Mouse (Mus musculus): ENCODE data around the gene Dchs1.
"Not testable (repeated sequence)": the region's sequence is repeated elsewhere in the genome, so short reads cannot be mapped to it uniquely, and the experiment has no call there.

Dchs1 gene

DNA sequence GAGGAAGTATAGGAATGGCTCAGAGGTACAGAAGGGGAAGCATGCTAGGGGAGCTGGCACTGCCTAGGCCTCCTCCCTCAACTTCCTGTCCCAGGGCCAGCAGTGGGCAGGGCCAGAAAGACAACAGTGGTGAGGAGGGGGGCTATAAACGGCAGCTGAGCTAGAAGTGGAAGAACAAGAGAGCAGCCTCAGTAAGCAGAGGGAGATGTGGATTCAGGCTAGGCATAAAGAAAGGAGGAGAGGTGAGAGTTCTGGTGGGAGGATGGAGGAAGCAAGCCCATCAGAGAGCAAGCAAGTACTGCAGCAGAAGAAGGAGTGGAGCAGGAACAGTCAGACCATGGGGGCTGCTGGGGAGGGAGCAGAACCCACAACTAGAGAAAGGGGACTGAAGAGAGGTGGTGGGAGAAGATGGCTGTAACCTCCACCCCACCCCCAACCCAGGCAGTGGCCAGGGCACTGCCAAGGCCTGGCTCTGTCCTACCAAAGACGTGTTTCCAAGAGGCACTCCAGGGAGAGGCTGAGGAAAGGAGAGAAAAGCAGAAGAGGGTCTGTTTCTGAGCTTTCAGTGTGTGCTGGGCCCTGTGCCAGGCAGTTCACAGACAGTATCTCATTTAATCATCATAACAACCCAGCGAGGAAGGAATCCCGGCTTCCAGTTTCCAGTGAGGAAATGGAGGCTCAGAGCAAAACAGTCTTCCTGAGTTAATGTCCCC is 8.7 kb downstream of the Dchs1 start:
- peak; percentile 48 for DNase-seq

DNA sequence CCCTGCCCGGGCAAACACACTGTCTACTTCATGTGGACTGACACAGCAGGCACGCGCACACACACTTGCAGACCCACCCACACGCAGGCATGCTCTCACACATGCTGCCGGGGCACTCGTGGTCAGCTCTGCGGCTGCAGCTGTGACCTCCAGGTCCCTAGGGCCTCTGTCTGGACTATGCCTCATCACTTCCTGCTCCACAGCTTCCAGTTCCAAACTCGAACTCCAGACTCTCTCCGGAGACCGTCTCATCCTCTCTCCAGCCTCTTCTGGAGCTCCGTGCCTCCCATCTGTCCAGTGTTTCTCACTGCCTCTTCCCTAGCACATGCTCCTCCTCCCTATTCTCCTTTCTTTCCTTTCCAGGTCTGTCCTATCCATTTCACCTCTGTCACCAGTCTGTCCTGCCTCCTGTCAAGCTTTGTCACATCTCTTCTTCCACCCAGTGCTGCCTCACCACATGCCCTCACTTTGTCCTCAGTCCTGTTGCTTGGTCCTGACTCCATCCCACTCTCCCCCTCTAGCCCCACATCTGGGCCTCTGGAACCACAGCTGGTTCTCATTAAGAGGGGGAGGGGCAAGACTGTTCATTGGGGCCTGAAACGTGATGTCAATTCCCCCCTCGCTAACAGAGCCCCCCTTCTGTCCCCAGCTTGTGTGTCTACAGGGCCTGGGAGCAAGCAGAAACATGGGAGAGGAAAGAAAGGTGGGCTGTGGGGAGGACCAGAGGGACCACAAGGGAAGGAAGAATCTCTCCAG is 9.5 kb downstream of the Dchs1 start:
- DNase-seq, result peak; percentile 30

DNA sequence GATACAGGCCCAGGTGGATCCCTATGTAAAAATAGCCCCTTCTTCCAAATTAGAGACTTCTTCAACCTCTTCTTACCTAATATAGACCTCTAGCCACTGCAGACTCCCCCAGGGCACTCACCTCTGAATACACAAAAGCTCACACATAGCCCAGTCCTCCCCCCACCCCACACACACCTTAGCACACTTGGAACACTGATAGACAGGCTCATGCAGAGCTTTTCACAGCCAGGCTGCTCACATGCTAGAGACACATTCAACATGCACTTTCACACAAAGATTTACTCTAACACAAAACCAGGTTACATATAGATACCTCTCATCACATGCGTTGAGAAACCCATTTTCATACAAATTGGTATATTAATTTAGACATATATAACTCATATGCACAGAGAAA is 10.1 kb downstream of the Dchs1 start:
- DNase-seq, result no peak

DNA sequence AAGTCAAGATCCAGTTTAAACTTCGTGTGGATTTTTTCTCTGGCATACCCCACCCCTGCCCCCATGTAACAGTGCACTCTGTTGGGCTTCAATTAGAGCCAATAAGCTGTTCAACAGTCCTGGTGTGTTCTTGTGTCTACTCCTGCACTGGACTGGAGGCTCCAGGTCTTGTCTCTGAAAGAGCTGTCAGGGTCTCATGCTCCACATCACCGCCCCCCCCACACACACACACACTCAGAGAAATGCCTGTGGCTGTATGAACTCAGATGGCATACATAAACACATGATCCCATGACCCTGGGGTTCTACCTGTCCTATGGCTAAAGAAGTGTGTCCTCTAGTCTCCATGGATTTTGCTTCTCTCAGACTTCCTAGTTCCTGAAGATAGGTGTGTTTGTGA is 11.4 kb downstream of the Dchs1 start:
- DNase-seq, result no peak

DNA sequence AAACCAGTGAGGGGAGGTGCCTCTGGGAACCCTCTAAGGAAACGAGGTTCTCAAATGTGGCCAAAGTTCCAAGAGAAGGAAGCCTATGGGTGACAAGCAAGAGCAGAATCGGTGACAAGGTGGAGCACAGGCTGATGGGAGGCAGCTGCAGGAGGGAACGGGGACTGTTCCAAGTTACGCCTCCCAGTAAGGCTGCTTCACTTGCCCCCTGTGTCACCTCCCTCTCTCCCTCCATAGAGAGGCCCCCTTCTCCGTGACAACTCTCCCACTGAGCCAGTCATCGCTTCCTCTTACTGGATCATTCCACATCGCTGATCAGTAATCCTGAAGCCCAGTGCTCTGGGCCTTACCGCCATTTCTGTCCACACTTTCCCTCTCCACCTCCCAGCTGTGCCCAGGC is 12.8 kb downstream of the Dchs1 start:
- no peak for DNase-seq

DNA sequence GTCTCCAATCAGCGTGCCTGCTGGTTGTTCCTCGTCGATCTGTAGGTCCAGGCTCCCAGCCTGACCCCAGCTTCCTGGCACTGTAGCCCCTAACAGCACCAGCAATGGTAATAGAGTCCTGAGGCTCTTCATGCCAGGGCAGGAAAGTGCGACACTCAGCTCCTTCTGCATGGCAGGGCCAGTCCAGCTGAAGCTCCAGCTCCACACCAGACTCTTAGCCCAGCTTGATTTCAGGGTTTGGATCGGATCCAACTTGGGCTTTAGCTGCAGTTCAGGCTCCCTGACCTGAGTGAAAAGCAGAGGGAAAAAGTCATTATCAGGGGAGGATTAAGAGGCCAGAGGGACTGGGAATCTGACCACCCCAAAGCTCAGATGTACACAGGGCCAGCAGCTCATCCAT is 14.4 kb downstream of the Dchs1 start:
- no peak for DNase-seq

DNA sequence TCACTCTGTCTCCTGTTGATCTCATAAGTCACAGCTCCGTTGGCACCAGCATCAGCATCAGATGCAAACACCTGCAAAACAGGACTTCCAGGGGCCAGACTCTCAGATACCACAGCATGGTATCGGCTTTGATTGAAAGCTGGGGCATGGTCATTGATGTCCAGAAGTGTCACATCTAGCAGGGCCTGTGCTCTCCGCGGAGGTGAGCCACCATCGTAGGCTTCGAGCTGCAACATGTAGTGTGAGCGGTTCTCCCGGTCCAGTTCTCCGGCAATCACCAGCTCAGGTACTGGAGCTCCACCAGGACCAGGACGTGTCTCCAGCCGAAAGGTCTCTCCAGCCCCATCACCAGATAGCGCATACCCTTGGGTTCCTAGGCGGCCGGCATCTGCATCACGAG is 15.1 kb downstream of the Dchs1 start:
- no peak for DNase-seq

DNA sequence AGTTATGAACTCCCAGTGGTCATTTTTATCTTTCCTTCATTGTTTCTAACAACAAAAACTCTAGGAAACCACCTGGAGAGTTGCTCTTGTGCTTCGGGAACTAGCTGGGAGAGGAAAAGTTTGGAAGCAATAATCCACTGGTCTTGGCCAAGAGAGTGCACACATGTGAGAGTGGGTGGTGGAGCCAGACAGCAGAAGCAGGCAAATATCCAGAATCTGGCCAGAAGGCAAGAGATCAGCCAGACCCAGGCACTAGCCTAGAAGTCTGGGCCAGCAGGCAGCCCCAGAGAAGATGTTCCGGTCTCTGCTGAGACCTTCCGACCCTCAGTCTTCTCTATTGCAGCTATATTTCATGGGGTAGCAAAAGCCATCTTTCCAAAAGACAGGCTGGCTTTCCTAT is 17.5 kb downstream of the Dchs1 start:
- DNase-seq, result no peak

DNA sequence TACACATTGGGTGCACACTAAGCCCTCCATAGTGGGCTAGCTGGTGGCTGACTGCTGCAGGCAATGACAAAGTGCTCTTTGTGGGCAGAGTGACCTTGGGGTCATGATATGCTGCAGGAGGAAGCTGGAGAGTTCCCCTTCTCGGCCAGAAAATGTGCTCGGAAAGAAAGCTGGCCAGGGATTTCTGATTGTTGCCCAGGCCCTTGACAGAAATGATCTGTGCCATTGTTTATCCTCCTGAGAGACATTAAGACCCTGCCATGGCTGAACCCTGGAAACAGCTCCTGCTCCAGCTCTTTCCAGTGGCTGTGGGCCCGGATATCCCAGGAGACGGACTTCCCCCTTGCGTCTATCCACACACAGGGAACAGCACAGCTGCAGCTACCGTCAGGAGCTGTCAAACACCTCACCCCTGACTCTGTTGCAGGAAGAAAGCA is 19.7 kb downstream of the Dchs1 start:
- DNase-seq, result no peak

DNA sequence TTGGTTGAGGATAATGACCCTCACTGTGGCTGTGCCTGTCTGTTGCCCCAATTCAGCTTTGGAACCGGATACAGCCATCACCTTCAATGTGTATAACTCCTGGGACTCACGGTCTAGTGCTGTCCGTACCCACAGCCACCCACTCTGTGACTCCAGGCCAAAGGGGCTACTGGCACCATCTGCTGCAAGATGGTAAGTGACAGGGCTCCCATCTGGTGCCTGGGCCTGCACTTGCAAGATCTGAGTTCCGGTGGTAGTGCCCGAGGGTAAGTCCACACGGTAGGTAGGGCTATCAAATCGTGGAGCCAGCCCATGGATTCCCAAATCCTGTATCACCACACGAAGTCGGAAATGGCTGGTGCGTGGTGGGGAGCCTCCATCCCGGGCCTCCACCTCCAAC is 23.1 kb downstream of the Dchs1 start:
- no peak for DNase-seq

DNA sequence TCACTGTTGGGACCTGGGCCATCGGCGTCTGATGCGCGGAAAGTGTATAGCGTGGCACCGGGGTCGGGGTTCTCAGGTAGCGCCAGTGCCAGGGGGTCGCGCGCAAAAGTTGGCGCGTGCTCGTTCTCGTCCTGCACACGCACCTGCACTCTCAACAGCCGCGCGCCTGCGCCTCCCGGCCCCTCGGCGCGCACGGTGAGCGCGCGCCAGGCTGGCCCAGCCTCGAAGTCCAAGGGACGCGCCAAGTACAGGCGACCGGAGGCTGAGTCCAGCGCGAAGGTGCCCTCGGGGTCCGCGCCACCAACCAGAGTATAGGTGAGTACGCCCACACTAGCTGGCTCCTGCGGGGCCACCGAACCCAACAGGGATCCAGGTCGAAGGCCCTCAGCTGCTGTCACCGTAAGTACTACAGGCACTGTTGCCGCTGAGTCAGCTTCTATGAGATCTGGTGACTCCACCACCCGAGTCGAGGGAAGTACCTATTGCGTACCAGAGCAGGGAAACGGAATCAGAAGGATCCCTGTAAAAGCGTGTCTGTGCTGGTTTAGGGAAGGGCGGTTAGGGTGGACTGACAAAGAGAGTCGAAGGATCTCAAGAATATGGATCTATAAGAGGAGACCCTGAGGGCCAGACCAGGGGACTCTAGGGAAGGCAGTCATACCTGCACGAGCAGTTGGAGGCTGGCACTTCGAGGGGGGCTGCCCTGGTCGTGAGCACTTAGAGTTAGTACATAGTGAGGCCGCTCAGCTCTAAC is 24.8 kb downstream of the Dchs1 start:
- no peak for DNase-seq

DNA sequence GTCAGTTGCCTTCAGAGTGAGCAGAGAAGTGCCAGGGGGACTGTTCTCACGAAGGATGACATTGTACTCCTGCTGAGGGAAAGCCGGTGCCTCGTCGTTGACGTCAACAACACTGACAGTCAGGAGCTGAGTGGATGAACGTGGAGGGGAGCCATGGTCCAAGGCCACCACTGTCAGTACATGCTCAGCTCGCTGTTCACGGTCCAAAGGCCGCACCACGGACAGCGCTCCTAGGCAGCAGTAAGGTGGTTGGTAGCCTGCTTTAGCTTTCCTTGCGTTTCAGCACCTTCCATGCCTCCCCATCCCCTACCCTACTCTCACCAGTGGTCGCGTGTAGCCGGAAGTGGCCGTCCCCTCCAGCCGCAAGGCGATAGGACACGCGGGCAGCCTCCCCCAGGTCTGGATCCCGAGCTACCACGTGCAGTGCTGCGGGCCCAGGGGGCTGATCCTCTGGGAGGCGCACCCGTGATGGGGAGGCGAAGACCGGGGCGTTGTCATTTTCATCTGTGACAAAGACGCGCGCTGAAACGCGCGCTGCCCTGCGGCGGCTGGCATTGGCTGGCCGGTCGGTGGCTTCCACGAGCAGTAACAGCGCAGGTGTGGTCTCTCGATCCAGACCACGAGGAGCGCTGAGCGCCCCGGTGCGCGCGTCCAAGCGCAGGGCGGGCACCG is 25.5 kb downstream of the Dchs1 start:
- DNase-seq, result no peak

DNA sequence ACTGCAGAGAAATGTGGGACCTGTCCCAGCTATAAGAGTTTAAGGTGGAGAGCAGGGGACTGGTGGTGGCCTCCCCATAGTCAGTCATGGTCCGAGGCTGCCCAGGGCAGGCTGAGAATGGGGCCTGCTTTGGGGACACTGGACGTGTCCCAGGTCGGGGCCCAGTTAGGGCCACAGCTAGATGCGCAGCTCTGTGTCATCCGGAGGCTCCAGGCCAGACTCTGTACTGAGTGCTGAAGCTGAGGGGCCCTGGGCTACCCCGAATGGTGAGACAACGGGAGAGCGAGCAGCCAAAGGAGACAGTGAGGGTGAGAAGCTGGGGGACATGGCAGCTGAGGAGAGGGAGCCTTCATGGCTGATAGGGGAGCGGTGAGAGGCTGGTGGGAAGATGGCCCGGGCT is 34.2 kb downstream of the Dchs1 start:
- DNase-seq, result no peak

DNA sequence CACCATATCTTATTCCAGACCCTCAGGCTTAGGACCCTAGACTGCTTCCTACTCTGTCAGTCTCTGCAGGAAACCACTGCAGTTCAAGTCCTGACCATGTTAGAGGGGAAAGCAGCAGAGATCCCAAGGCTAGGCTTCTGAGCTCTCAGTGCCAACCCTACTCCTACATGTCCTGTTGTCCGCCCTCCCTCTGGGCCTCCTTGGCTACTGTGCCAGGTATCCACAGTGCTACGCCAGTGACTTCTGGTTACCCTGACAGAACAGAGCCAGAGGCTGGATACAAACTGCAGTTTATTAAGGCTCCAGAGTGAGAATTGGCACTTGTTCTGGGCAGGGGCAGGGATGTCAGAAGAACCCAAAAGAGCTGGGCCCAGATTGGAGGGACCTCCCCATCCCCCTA is 34.7 kb downstream of the Dchs1 start:
- no peak for DNase-seq

DNA sequence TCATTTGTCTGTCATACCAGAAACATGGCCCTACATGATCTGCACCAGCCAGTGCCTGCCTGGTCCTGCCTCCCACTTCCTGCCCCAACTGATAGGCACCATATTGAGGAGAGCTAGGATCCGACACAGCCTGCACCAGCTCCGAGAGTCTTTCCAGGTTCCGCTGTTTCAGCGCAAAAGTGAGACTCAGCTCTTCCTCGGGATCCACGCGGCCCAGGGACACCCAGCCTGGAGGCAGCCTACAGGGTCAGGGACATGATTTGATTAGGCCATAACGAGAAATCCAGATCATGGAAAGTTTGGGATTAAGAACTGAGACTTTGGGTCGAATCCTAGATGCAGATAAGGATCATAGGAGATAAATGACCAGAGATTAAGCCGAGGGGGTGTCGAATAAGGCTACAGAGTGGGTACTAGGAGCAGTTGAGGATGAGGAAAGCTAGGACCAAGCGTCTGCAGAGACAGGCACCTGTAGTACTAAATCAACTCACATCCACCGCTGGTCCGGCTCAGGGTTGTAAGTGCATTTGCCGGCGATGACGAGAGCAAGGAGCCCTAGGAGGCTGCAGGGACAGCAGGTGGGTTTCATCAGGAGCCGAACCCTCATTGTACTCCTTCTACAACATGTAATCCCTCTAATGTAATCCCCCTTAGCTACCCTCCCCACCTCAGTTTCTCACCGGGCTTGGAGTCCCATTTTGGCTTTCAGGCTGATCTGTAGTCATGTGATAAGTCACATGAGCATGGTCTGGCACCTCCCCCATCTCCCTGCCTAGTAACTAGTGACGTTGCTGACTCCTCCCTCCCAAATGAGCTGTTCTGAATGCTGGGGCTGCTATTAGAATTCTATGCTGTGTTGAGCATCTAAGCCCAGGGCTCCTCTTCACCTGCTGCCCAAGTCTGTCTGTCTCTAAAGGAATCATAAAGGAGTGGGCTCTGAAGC is 35.7 kb downstream of the Dchs1 start, which contains the start of gene Tpp1:
Gene Tpp1, minus strand, starts transcription at position 745 of the 943 bp plus-strand sequence.
- DNase-seq, result peak; percentile 88

DNA sequence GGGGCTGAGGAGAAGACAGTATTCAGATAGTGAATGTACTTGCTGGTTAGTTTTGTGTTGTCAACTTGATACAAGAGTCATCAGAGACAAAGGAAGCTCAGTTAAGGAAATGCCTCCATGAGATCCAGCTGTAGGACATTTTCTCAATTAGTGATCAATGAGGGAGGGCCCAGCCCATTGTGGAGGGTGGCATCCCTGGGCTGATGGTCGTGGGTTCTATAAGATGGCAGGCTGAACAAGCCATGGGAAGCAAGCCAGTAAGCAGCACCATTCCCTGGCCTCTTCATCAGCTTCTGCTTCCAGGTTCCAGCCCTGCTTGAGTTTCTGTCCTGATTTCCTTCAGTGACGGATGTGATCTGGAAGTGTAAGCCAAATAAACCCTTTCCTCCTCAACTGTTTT is 39.7 kb downstream of the Dchs1 start:
- DNase-seq, result no peak

DNA sequence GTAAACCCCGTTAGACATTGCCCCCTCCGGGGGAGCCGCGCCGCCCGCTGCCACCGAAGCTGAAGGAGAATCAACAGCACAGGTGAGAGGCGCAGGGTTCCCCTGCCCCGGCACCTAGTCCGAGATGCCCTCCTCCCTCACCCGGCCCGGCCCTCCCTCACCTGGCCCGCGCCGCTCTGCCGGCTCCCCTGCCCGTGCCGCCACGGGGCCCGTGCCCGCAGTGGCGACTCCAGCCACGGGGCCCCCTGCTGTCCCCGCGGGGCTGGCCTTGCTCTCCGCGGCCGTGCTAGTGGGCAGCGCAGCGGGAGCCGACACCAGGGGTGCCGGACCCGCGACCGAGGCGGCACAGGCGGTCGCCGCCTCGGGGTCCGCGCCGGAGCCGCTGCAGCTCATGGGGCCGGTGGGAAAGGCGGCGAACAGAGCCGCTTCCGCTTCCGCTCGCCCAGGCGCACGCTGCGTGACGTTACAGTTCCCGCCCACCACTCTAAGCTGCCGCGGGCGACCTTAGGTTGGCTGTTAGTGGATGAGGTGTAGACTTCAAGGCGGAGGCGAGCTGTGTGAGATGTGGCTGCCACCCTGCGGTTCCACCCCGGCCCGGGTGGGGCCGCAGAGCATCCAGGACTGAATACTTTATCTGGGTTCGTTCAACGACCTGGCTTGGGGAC is 43.4 kb downstream of the Dchs1 start, which contains the start of gene Taf10:
Gene Taf10, minus strand, starts transcription at position 436 of the 665 bp plus-strand sequence.
- peak; percentile 94 for DNase-seq

DNA sequence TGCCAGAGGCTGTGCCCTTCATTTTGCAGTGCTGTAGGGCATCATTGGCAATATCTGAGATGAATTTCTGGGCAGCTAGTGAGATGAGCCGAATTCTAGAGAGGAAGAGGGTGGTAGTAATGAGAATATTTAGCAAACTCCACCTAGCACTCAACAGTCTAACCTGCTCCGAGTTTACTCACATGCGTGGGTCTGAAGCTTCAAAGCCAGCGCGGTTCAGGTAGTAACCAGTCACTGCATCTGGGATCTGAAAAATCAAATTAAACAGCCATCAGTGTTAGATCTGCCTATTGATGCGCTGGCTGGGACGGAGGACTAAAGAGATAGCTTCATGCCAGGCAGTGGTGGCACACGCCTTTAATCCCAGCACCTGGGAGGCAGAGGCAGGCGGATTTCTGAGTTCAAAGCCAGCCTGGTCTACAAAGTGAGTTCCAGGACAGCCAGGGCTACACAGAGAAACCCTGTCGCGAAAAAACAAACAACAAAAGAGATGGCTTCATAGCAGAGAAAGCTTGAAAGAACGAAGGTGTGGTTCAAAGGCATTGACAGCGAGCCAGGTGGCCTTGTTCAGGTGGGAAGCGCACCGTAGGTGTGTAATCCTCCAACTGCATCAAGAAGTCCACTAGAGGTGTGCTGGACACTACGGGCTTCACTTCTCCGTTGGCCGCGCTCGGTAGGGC is 44.1 kb downstream of the Dchs1 start:
- DNase-seq, result not testable (repeated sequence)

DNA sequence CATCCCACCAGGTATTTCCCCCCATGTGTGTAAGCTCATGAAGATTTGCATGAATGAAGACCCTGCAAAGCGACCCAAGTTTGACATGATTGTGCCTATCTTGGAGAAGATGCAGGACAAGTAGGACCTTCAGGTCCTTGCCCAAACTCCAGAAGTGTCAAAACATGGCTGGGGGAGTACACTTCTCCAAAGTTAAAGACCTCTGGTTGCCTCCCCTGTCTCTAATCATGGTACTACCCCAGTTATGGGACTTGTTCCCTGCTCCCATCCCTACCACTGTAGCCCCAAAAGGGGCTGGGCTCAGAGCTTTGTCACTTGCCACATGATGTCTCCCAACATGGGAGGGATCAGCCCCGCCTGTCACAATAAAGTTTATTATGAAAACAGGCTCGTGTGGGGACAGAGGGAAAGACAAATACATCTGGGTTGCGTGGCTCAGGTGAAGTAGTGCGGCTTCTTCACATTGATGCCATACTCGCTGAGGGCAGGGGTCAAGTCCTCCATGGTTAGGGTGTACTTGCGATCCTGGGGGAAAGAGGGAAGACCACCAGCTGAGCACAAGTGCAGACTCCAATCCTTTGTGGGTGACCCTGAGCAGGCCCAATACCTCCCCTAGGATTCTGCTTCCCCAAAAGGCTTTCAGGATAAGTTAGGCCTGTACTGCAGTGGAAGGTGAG is 44.8 kb downstream of the Dchs1 start:
- not testable (repeated sequence) for DNase-seq

DNA sequence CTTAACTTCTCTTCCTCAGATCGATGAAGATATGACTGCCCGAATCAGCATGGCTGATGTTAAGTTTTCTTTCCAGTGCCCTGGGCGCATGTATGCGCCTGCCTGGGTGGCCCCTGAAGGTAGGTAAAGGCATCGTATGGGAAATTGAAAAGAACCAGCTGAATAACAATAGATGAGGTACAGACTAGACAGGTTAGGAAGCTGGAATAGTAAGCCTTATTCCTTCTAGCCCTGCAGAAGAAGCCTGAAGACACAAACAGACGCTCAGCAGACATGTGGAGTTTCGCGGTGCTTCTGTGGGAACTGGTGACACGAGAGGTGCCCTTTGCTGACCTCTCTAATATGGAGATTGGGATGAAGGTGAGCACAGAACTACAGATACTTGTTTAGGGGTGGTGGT is 45.5 kb downstream of the Dchs1 start:
- DNase-seq, result no peak
